Mouse (Mus musculus) CH12.LX (cell line): ENCODE data around the gene Olfr114.

Experiments
- ELF1 ChIP-seq: IDR thresholded peaks from 2 replicates; pipeline ENCODE4 v1.6.1; 2014; ENCODE audit warnings: low read depth, mild to moderate bottlenecking, inconsistent platforms, low read length, improper control_type of control experiment
- POLR2A ChIP-seq: IDR thresholded peaks from 2 replicates; pipeline ENCODE4 v1.6.1; 2011; ENCODE audit warnings: low read depth, mild to moderate bottlenecking, improper control_type of control experiment, low read length
- POLR2AphosphoS2 ChIP-seq: IDR thresholded peaks from 2 replicates; pipeline ENCODE4 v1.6.1; 2011; ENCODE audit warnings: low read depth, low read length, improper control_type of control experiment

GRCm38 (mm10) chr17:37592643-37593042, at the start of gene Olfr114:
- TF ChIP-seq POLR2A, result no peak
- TF ChIP-seq POLR2AphosphoS2, result no peak
- no peak for TF ChIP-seq ELF1
